Mouse (Mus musculus) gonadal fat pad, adult 2 months (tissue): ENCODE results near the gene Scube2. TPM values are rescaled to one million over a fixed set of nuclear protein-coding genes. Genes with fewer than 3 reads are reported as not detected.

ENCODE experiments used
- DNase-seq: peaks from one replicate; pipeline ENCODE4 v3.0.0-alpha.2; 2012; ENCODE audit warnings: low read depth
- polyA plus RNA-seq: library from polyadenylated mRNA; depleted of rRNA; stranded (reverse); fragments of >200 nt; gene quantifications from 2 replicates; pipeline ENCODE4 v1.2.3, GENCODE M21; 2012

Gene Scube2
- polyA plus RNA-seq, 1 experiment: 0.23 TPM

- no peak for DNase-seq
These were observed 14.9 kb downstream of the Scube2 start for GRCm38 (mm10) chr7:109850531-109850930.

GRCm38 (mm10) chr7:109849750-109850434, 15.6 kb downstream of the Scube2 start:
- no peak for DNase-seq

- DNase-seq: no peak
These were observed 16.4 kb downstream of the Scube2 start for GRCm38 (mm10) chr7:109848867-109849733.

- DNase-seq: no peak
These were observed 21.4 kb downstream of the Scube2 start for GRCm38 (mm10) chr7:109844100-109844499.

- DNase-seq: no peak
These were observed 23.7 kb downstream of the Scube2 start for GRCm38 (mm10) chr7:109841618-109842418.

GRCm38 (mm10) chr7:109841031-109841430, 24.4 kb downstream of the Scube2 start:
- no peak for DNase-seq

GRCm38 (mm10) chr7:109838613-109839012, 26.9 kb downstream of the Scube2 start:
- DNase-seq: no peak

GRCm38 (mm10) chr7:109837651-109838050, 27.8 kb downstream of the Scube2 start:
- DNase-seq: no peak

- DNase-seq: peak; percentile 19
These were observed 30.6 kb downstream of the Scube2 start for GRCm38 (mm10) chr7:109834894-109835293.

- no peak for DNase-seq
These were observed 34.1 kb downstream of the Scube2 start for GRCm38 (mm10) chr7:109831376-109831775.

- DNase-seq: no peak
These were observed 38.6 kb downstream of the Scube2 start for GRCm38 (mm10) chr7:109826911-109827310.

GRCm38 (mm10) chr7:109825293-109825692, 40.2 kb downstream of the Scube2 start:
- no peak for DNase-seq

GRCm38 (mm10) chr7:109818600-109818999, 46.9 kb downstream of the Scube2 start:
- DNase-seq: no peak

- DNase-seq: no peak
These were observed 47.5 kb downstream of the Scube2 start for GRCm38 (mm10) chr7:109817954-109818353.

- DNase-seq: no peak
These were observed 51.9 kb downstream of the Scube2 start for GRCm38 (mm10) chr7:109813330-109814140.

- DNase-seq: no peak
These were observed 57.6 kb downstream of the Scube2 start for GRCm38 (mm10) chr7:109807616-109808485.

GRCm38 (mm10) chr7:109804843-109805242, 60.6 kb downstream of the Scube2 start:
- no peak for DNase-seq

GRCm38 (mm10) chr7:109804355-109804754, 61.1 kb downstream of the Scube2 start:
- DNase-seq: no peak

GRCm38 (mm10) chr7:109803516-109803915, 62.0 kb downstream of the Scube2 start:
- DNase-seq: no peak

GRCm38 (mm10) chr7:109800626-109801025, 64.9 kb downstream of the Scube2 start:
- DNase-seq: no peak
